ENCODE assay signal across 21 mouse cellular contexts in the genomic region with DNA sequence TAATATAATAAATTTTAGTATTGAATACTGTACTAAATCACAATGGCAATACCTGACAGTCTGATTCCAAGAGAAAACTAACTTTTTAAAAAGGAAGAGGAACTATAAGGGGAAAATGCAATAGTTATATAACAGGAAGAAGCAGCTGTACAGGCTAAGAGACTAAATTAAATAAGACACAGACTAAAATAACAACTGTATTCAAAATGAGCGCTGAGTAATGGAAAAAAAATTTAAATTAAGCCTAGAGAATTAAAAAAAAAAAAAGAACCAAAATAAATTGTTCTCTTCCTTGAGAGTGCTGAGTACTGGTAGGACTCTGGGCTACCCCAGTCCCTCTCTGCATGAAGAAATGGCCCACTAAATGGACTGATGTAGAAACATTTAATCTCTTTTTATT. TPM values are rescaled to one million over a fixed set of nuclear protein-coding genes. Genes with fewer than 3 reads are reported as not detected.
DNase-seq lines count a peak whose midpoint lies in the region; ATAC-seq and TF ChIP-seq lines count a peak whose summit lies in the region.
"Had no signal": no experiment of that assay in that cellular context is flagged by ENCODE, and none has a peak within 500 bp of the region (broad histone marks: within the 10 kb centered on the region; RNA-seq: fewer than 3 reads in every experiment).

No protein-coding gene starts in this region.

- H3K4me1 ChIP-seq in heart, embryonic 13.5 days: peaks cover 66% of the 10 kb centered on the region
- H3K4me1 ChIP-seq in heart, postnatal 0 days (ENCODE audit: control insufficient read depth, insufficient read depth): peaks cover 14% of the 10 kb centered on the region; the same call in 1 of the 2 replicates

- peaks cover 48% of the 10 kb centered on the region for H3K79me2 ChIP-seq in myocyte (ENCODE audit: control insufficient read depth, insufficient read depth)

- no peak for TF ChIP-seq EP300 in heart, postnatal 0 days (IDR thresholded peaks at IDR 0.05; ENCODE audit: low read depth)

- 98% methylated on average over 1 of the region's 1 CpGs for WGBS in heart, embryonic 13.5 days
- 69% methylated on average over 1 of the region's 1 CpGs for WGBS in heart, postnatal 0 days

- H3K4me3 ChIP-seq in heart, embryonic 13.5 days: 0 out of 2 replicates have a peak overlapping the region, but pooled peaks have one; percentile 16
- H3K4me3 ChIP-seq in heart, postnatal 0 days (ENCODE audit: low read depth, low read length): peak overlapping the region; percentile 24; the same call in 1 of the 2 replicates
- H3K4me3 ChIP-seq in myocyte: no peak overlapping the region
- H3K4me3 ChIP-seq: embryonic facial prominence, embryonic 12.5 days; forebrain, embryonic 12.5 days; hindbrain, embryonic 10.5 days; intestine, embryonic 15.5 days had no signal

- no peak for TF ChIP-seq POLR2A in myocyte (IDR thresholded peaks at IDR 0.05; ENCODE audit: insufficient read length, low read depth)

- H3K36me3 ChIP-seq in heart, embryonic 13.5 days: peaks cover 43% of the 10 kb centered on the region
- peaks cover 35% of the 10 kb centered on the region for H3K36me3 ChIP-seq in heart, postnatal 0 days (replicated peaks; ENCODE audit: control insufficient read depth, insufficient read depth, low read length)
- H3K36me3 ChIP-seq in myocyte (ENCODE audit: control insufficient read depth, insufficient read depth): peaks cover 18% of the 10 kb centered on the region

- H3K9ac ChIP-seq in heart, embryonic 13.5 days: peak overlapping the region; percentile 44; the same call in 1 of the 2 replicates
- H3K9ac ChIP-seq in heart, postnatal 0 days (replicated peaks; ENCODE audit: low read depth, low read length): peak overlapping the region; percentile 28; the same call in 1 of the 2 replicates
- H3K9ac ChIP-seq: embryonic facial prominence, embryonic 12.5 days; forebrain, embryonic 12.5 days; hindbrain, embryonic 14.5 days; intestine, embryonic 15.5 days had no signal

- peak overlapping the region; percentile 47 for H3K4me2 ChIP-seq in heart, embryonic 13.5 days
- H3K4me2 ChIP-seq in heart, postnatal 0 days (ENCODE audit: low read depth, low read length): peak overlapping the region; percentile 53
- peak overlapping the region; percentile 35 for H3K4me2 ChIP-seq in myocyte (ENCODE audit: low read depth)
- H3K4me2 ChIP-seq: embryonic facial prominence, embryonic 12.5 days; forebrain, embryonic 12.5 days; hindbrain, embryonic 14.5 days; intestine, embryonic 15.5 days had no signal

- H3K27ac ChIP-seq in heart, embryonic 13.5 days (replicated peaks): no peak overlapping the region
- no peak overlapping the region for H3K27ac ChIP-seq in heart, postnatal 0 days (ENCODE audit: low read depth)
- H3K27ac ChIP-seq: embryonic facial prominence, embryonic 12.5 days; forebrain, embryonic 12.5 days; hindbrain, embryonic 10.5 days; hindbrain, embryonic 14.5 days; intestine, embryonic 15.5 days had no signal

- no peaks in the 10 kb centered on the region for H3K9me3 ChIP-seq in heart, embryonic 13.5 days
- H3K9me3 ChIP-seq in heart, postnatal 0 days (replicated peaks; ENCODE audit: control insufficient read depth, low read length): no peaks in the 10 kb centered on the region
- H3K9me3 ChIP-seq: embryonic facial prominence, embryonic 12.5 days; forebrain, embryonic 12.5 days; hindbrain, embryonic 10.5 days; intestine, embryonic 15.5 days had no signal

- no peak for ATAC-seq in heart, embryonic 13.5 days (ENCODE audit: extremely low read depth, insufficient number of reproducible peaks, low FRiP score, low TSS enrichment)
- no peak for ATAC-seq in heart, postnatal 0 days (ENCODE audit: insufficient read depth, low read depth)
- ATAC-seq: forebrain, embryonic 16.5 days; intestine, embryonic 15.5 days had no signal

- no peak for DNase-seq in heart, adult 9 months (ENCODE audit: low spot score in 2 of 2)
- no peak for DNase-seq in heart, postnatal 0 days (ENCODE audit: low spot score)
- no peak for DNase-seq in heart, adult 8-10 months (ENCODE audit: low spot score)
- peak; percentile 26 for DNase-seq in adipocyte (ENCODE audit: low spot score)
- DNase-seq in urinary bladder, adult 18-20 months (ENCODE audit: low spot score in 2 of 2): no peak
- DNase-seq: adrenal gland, adult 8-10 months; adrenal gland, postnatal 36 days; cerebellum, adult 11-12 months; cerebellum, adult 9-10 months; cerebellum, postnatal 25 days; gastrocnemius, postnatal 14 days; heart, postnatal 10 days; kidney, adult 18-20 months had no signal

- no peak for TF ChIP-seq CTCF in heart, postnatal 0 days (IDR thresholded peaks at IDR 0.05; ENCODE audit: low read depth)

- H3K27me3 ChIP-seq in heart, embryonic 13.5 days (replicated peaks): no peaks in the 10 kb centered on the region
- H3K27me3 ChIP-seq in heart, postnatal 0 days (ENCODE audit: control insufficient read depth, insufficient read depth, low read length): no peaks in the 10 kb centered on the region
- H3K27me3 ChIP-seq in myocyte (ENCODE audit: control insufficient read depth, insufficient read depth, insufficient read length): no peaks in the 10 kb centered on the region
- H3K27me3 ChIP-seq: embryonic facial prominence, embryonic 12.5 days; forebrain, embryonic 12.5 days; intestine, embryonic 15.5 days had no signal

- H3ac ChIP-seq in myocyte (ENCODE audit: control insufficient read depth, insufficient read length): no peak overlapping the region

TF ChIP-seq in myocyte, 11 proteins besides CTCF, POLR2A, EP300 and RAD21:
- TF ChIP-seq TCF3 (IDR thresholded peaks at IDR 0.05; ENCODE audit: insufficient read length, low read depth) (no peak), E2F4 (IDR thresholded peaks at IDR 0.05; ENCODE audit: insufficient read depth) (no peak), MYOG (IDR thresholded peaks at IDR 0.05; ENCODE audit: control insufficient read depth in 1 of 3, insufficient read depth in 1 of 3, insufficient read length in 2 of 3, low read depth in 2 of 3) (no peak), USF1 (IDR thresholded peaks at IDR 0.05; ENCODE audit: low read depth) (no peak)
TF ChIP-seq in myocyte: peak in this region for 0.

RNA-seq across cellular contexts. Expression of a gene that starts 4.3 kb away (rescaled TPM):
- 6.6 and 7.2 TPM in 2 replicates for polyA plus RNA-seq in heart, embryonic 13.5 days (2015; fragmentation: Nextera tagmentation; extraction: Ambion mirVana)
- 5.8 and 32.1 TPM in 2 replicates for total RNA-seq in heart, postnatal 0 days (2014; rRNA removed; ENCODE audit: low replicate concordance)
- polyA plus RNA-seq in heart, postnatal 0 days (2015; fragmentation: Nextera tagmentation; extraction: Ambion mirVana): 4.0 and 4.2 TPM in 2 replicates
- 1 to 10 TPM; 3.1 to 5.1 (median 3.8) TPM for total RNA-seq in heart, adult 8-10 months (2022)
- polyA plus RNA-seq in myocyte (2012; fragmentation: generic; extraction: Trizol): 5.2 TPM

RNA-seq across cellular contexts. Expression of a gene that starts 4.4 kb away (rescaled TPM):
- 1,373 and 1,545 TPM in 2 replicates for polyA plus RNA-seq in heart, embryonic 13.5 days (2015; fragmentation: Nextera tagmentation; extraction: Ambion mirVana)
- 1,252 and 1,335 TPM in 2 replicates for total RNA-seq in heart, postnatal 0 days (2014; rRNA removed; ENCODE audit: low replicate concordance)
- polyA plus RNA-seq in heart, postnatal 0 days (2015; fragmentation: Nextera tagmentation; extraction: Ambion mirVana): 3,016 and 3,055 TPM in 2 replicates
- 1,000 to 10,000 TPM; 2,451 to 2,967 (median 2,633) TPM for total RNA-seq in heart, adult 8-10 months (2022)
- polyA plus RNA-seq in myocyte (2012; fragmentation: generic; extraction: Trizol): 184 TPM
